Mouse (Mus musculus) mature B cell (primary cell): ENCODE data around the gene Chd2.

Experiments
- in situ Hi-C: fragments of 300-500 bp; cut with MboI; formaldehyde crosslinking; loops from 2 replicates; pipeline ENCODE4 v1.14.3; 2019

Gene Chd2

DNA sequence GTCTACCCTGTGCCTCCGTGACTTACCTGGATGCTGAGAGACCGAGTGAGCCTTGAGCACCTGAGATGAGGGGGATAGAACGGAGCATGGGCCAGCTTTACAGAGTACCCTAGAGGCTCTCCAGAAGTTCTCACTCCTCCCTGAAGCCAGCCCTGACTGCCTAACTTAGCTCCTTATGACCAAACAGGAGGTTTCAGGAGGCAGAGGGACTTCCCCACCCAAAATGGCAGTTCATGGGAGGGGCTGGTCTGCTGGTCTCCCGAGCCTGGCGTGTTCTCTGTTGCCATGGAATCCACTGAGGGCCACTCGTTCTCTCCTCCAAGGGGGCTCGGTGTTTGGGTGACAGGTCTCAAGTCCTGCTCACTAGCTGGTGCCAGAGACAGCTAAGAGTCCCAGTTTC is 130.1 kb downstream of the Chd2 start:
- in situ Hi-C loops = no loop called here

GRCm38 (mm10) chr7:73405550-73405949 is 136.1 kb downstream of the Chd2 start:
- in situ Hi-C loops = no loop called here

GRCm38 (mm10) chr7:73403538-73403937 is 138.1 kb downstream of the Chd2 start:
- in situ Hi-C loops = no loop called here

DNA sequence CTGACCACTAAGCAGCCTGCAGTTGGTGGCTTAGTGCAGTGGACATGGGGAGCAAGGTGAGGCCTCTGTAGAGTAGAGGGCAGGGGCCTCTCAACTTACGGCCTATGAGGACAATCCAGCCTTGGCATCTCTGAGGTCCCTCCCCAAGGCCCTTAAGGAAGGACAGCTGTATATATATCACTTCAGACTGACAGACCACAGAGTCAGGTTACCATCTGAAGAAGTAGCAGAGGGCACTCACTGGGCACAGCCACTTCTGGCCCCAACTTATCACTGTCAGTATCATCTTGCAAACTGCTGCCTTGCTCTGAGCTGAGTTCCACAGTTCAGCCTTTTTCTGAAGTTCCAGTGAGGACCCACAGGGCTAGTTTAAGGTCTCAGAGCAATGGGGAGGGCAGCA is 139.0 kb downstream of the Chd2 start:
- in situ Hi-C loops = no loop called here

DNA sequence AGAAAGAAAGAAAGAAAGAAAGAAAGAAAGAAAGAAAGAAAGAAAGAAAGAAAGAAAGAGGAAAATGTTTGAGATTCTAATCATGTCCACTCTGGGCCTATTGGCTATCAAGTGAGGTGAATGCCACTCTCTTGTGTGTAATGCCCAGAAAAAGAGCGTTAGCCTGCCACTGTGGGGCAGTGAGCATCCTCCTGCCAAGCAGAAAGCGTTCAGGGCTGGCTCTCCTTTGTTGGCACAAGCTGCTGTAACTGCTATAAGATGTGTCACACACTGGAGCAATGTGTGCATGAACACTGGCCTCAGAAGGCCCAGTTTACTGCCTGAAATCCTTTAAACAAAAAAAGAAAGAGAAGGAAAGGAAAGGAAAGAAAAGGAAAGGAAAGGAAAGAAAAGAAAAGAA is 139.5 kb downstream of the Chd2 start:
- in situ Hi-C loops = no loop called here

DNA sequence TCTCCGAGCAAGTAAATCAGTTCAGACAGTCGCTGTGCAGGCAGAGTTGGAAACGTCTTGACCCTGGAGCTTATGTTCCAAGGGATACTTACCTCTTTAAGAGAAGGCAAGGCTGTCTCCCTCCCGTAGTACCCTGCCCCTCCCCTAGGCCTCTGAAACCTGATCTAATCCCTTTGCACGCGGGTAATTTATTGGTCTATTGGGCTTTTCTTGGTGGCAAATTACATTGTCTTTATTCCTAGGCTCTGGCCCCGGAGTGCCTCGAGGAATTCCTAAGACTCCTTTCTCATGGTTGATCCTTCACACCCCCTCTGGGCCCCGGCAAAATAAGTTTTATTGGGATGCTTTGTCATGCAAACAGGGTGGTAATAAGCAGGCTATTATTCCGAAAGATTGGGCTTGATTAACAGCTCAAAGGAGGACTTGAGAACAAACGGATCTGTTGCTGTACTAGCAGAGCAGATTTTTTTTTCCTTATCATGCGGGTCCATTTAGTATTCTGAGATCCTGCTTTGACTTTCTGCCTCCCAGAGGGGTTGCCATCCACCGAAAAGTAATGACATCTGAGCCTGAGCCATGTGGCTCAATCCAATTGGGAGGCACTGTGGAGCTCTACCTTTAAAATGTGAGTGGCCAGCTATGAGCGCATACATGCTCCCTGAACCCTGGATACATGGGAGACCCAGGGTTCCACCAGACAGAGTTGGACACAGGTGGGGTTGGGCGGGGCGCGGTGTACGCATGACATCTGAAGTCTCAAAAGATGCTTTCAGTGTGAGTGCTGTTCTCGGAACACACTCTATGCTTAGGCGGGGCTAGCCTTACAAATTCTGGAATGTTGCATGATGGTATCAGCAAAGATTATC is 141.3 kb downstream of the Chd2 start:
- in situ Hi-C loops = no loop called here

- in situ Hi-C loops = no loop called here
Observed at GRCm38 (mm10) chr7:73399501-73400044, 142.1 kb downstream of the Chd2 start.

DNA sequence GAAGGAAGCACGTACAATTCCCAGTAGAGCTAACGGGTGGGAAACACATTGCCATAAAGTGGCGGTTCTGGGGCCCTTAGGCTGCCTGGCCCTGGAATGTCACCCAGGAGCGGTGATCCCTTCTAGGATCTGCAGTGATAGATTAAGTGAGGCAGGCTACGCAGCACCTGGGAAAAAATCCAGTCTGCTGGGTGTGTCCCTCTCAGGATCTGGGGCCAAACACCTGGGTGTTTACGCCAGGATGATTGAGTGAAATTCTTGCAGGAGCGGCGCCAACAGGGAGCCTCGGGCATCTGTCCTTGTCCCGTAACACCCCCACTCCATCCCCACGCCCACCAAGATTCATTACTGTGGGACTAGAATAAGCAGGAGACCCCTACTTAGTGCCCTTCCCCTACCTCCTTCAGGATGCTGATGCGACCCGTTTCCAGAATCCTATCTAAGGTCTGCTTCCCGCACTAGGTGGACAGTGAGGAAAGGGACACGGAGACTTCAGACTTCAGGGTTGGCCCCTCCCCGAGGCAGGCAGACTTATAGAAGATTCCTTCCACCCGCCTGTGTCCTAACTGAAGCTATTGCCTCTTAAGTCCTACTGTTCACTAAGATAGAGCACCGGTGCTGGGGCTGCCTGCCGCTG is 142.7 kb downstream of the Chd2 start:
- in situ Hi-C loops = no loop called here

DNA sequence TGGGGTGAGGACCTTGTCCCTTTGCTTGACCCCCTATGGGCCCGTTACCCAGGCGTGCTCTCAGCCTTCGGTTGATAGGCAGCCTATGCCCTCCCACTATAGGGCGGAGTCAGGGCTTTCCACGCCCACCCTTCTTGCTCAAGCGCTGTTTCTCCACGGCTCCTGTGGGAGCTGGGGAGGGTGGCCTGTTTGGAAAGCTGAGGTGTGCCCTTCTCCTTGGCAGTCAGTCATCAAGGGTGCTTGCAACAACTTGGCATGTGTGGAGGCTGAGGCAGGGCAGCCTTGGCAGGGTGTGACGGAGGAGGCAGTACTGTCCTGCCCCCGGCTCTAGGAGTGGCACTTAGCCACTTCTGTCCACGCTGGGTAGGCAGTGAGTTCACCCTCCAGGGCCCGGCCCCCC is 143.3 kb downstream of the Chd2 start:
- in situ Hi-C loops = no loop called here

- in situ Hi-C loops = no loop called here
Observed at GRCm38 (mm10) chr7:73394013-73394409, 147.6 kb downstream of the Chd2 start.

- in situ Hi-C loops = no loop called here
Observed at GRCm38 (mm10) chr7:73393307-73394012, 148.2 kb downstream of the Chd2 start.

GRCm38 (mm10) chr7:73392359-73392758 is 149.3 kb downstream of the Chd2 start:
- in situ Hi-C loops = no loop called here

DNA sequence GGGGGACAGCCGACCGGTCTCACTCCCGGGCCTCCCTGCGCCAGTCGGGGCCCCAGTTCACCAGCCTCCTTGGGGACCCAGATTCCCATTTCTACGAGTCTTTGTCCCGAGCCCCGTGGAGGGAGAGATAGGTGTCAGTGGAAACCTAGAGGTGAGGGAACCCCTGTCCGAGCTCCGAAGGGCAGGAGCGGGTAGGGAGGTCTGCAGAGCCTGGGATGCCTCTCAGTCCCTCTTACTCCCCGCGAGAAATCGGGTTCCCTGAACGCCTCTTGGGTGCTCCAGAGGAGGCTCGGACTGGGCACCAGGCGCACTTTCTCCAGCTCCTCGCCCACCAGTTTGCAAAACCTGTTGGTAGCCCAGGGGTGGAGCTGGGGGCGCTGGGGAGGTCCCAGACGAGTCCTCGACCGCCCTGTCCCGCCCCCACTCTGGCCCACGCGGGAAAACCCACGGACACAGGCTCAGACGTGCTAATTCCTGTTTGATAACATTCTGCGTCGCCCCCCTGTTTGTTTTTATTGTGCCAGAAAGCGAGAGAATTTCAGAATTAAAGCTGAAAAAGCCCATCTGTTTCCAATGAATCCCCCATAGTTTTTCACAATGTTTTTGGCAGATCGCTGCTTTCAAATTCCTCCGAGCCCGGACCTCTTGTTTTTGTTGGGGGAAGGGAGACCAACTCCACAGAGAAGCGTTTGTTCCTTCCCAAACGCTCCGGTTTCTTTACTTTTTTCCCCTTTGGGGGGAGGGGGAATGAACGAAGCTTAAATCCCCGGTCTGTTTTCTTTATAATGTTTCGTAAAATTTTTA is 149.9 kb downstream of the Chd2 start:
- in situ Hi-C loops = no loop called here

DNA sequence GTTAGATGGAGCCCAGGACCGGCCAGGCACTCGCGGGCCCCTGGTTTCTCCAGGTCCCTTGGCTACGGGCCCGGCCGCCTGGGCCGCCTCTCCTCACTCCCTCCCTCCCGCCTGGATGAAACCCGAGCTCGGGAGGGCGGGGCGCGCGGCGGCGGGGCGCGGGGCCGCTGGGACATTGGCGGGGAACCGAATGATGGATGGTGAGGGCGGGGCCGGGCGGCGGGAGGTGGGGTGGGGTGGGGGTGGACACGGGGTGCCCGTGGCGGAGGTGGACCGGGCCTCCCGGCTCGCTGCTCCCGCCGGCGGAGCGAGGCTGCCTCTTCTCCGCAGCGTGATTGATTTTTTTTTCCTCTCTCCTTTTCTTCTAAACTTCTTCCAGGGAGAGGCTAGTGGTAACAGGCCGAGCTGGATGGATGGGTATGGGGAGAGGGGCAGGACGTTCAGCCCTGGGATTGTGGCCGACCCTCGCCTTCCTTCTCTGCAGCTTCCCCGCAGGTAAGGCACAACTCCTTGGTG is 150.6 kb downstream of the Chd2 start:
- in situ Hi-C loops = no loop called here

DNA sequence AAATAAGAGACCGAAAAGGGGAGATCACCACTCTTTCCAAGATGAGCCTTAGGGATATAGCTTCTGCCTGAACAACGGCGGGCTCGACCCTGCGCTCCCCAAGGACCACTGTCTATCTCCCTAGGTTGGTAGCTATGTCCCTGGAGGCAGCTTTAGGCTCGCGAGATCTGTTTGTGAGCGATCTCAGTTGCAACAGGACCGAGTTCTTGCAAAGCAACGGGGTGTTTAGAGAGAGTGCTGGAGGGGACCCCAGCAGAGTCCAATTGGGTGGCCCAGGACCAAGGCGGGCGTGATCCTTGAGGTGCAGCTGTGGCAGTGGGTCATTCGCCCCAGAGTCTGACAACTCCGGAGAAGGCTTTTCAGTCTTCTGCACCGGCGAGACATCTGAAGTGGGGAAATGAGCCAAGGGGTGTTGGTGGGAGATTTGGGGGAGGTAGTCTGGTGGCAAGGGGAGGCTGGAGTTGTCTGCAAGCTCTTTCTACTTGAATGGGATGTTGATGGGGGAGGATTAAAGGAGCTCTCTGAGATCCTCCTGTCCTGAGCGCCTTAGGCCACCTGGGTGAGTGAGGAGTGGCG is 151.1 kb downstream of the Chd2 start:
- in situ Hi-C loops = no loop called here

DNA sequence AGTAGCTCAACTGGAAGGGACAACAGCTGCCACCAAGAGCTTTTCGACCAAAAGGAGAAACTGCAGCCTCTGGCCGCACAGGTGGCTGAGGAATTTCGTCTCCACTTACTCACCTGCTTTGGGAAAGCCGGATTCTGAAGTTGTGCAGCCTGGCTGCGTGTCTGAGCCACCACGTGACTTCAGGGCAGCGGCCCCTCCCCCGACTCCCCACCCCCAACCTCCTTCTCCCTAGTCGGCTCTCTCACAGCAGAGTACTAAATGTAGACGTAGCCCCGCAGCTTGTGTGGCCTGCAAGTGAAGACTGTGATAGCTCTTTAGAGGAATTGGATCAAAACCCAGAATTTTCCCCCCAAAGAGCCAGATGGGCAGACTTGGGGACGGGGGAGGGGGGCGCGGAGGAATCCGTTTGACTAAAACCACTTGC is 151.7 kb downstream of the Chd2 start:
- in situ Hi-C loops = no loop called here

DNA sequence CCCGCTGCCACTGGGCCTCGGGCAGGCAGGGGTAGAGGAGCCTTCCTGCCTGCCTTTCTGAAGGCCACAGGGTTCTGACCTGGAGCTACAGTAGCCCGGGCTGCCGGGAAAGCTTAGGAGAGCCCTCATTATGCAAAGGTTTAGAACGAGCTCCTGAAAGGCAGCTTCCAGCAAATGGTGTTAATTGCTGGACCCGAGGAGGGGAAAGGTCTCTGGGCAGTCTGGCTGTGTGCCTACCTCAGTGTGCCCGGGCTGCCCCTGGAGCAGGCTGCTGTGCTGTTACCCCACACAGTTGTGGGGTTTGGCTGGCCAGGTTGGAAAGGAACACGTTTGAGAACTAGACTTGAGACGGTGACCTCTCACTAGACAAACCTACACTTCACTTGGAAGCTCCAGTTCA is 152.2 kb downstream of the Chd2 start:
- in situ Hi-C loops = no loop called here

GRCm38 (mm10) chr7:73388866-73389265 is 152.8 kb downstream of the Chd2 start:
- in situ Hi-C loops = no loop called here

DNA sequence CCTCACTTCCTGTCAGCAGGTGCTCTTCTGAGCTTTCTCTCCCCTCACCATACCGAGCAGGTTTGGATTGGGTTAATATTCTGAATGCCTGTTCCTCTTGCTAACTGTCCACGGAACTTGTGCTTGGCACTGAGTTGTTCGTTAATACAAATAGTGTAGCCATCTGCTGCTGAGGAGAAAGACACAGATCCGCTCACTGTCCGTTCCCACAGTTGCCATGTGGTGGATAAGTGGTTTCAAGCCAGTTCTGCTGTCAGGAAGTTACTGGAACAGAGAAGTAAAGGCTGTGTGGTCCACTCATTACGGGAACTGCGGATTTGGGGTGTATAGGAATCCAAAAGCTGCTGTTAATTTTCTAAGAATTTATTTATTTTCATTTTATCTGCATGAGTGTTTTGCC is 158.8 kb downstream of the Chd2 start:
- in situ Hi-C loops = no loop called here

DNA sequence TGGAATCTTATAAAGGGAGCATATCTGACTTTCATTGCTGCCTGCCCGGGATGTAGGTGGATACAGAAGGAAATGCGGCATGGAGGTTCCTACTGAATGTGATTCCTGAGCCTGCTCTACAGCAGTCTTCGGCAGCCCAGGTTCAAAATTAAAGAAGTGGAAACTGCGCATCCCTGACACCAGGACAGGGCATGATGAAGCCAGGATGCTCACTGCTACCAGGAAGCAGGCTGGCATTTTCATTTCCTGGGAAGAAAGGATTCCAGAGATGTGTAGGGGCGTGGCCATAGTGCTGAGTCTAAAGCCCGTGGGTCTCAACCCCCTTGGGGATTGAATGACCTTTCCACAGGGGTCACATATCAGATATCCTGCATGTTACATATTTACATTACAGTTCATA is 163.6 kb downstream of the Chd2 start:
- in situ Hi-C loops = no loop called here

DNA sequence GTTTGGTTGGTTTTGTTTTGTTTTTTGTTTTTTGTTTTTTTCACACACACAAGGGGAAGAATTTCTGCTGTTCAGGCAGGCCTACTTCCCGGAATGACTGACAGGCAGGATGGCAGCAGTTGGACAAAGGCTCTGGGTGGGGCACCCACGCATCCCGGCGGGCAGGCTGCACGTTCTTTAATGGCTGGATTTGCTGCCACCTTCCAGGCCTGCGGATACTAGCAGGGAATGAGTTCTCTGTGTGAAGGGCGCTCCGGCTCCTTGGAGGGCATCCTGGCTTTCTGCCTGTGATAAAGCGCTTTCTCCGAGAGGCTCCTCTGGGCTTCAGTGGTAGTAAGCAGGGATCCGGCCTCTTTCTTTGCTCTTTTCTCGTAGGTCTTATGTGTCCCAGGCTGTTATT is 164.3 kb downstream of the Chd2 start:
- in situ Hi-C loops = no loop called here
